Mouse (Mus musculus): ENCODE data around the gene D5Ertd579e.

The D5Ertd579e gene

DNA sequence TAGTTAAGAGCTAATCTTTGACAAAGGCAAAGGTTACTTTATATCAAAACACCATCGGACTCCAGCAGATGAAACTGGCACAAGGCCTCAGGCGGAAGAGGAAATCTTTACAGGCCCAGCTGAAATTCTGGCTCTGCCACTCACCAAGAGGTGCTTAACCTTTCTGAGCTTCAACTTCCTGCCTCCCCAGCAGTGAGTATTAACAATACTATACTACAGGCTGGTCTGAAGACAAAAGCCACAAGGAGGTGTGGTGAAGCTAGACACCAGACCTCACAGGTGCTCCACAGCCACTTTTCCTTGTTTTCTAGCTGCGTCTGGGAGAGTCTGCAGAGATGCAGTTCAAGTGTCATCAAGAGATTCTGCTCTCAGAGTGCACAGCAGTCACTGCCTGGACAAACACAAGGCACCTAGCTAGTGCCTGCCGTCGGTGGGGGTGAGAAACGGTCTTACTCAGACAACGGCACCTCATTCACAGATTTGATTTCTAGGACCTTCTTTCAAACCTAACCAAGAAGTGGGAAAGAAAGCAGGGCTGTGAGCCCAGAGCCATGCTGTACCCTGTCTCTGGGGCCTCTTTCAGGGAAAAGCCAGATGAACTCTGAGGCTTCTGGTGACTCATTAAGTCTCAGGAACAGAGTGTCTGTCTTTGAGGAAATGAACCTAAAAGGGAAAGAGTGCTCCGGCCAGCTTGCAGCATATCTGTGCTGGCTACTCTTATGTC is 121.5 kb downstream of the D5Ertd579e start:
- in situ Hi-C loops (cut with MboI, MseI) = loop anchor here (25.0 kb wide), 1 partner anchor 488 kb away; no protein-coding TSS in a partner anchor

DNA sequence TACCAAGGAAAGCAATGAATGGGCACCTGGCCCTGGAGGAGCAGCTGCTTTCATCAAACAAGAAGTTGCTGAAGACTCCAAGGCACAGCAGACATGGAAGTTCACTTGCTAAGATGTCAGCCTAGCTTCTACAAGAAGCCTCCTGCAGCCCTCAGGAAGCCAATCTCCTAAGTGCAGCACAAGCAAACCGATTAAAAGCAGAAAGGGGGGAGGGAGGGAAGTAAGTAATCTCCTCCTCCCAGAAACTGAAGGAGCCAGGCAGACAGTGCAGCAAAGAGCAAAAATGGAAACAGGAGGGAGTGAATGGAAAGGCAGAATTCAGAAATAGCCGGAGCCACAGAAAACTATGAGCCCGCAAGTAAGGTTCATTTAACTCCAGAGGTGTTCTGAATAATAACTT is 122.5 kb downstream of the D5Ertd579e start:
- in situ Hi-C loops (cut with MboI, MseI) = loop anchor here (25.0 kb wide), 1 partner anchor 489 kb away; no protein-coding TSS in a partner anchor

DNA sequence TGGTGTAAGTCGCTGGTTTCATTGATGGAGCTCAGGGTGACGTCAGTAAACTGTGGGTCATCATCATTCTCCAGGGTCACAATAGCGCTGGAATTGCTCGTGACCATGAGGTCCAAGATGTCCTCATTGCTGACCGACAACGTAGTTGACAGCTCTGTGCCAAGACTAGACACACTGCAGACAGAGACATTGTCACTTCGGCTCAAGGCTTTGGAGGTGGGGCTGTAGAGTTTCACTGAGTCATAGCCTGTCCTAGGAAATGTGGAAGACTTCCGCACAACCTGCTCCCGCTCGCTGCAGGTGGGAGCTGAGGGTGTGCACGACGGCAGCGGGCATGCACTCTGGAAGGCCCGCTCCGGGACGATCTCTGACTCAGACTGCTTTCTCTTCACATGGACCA is 124.5 kb downstream of the D5Ertd579e start:
- in situ Hi-C loops (cut with MboI, MseI) = loop anchor here (25.0 kb wide), 1 partner anchor 491 kb away; no protein-coding TSS in a partner anchor

DNA sequence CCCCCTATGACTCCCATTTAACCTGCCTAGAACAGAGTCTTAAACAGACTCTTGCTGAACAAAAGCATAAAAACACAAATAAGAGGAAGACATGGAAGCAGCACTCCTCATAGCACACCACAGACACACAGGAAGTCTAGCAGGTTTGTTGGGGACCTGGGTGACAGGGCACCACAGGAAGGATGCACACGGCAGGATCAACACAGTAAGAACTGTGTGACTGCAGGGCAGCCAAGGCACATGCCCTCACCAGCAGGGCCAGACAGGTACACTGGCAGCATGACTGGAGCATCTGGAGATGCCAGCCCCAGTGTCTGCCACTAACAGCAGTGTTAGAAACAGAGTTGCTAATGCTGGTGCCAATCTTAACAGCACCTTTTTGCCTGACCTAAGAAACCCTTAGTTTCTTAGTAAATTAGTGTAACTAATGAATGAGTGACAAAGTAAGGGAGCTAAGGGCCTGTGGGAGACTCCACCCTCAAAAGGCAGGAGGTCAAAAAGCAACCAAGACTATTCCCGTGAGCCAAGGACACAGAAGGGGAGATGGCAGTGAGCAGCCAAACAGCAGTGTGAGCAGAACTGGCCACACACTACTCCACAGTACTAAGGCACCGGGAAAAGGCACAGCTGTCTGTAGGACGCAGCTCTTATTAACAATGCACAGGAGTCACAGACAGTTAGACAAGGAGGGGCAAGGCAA is 125.1 kb downstream of the D5Ertd579e start:
- in situ Hi-C loops (cut with MboI, MseI) = loop anchor here (25.0 kb wide), 1 partner anchor 492 kb away; no protein-coding TSS in a partner anchor

DNA sequence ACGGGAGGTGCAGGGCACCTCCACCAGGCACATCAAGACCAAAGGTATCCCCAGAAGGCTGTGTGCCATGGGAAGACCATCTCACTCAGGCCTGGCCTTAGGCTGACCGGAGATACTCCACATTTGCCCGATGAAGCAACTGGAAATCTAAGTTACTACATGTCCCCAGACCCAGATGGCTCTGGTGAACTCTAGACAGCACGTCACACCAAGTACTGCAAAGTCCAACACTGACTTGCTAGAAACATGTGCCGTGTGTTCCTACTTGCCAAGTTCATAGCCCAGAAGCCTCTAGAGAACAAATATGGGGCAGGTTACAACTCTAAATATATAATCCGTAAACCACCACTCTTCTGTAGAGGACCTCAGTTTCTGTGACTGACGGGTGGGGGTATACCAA is 125.7 kb downstream of the D5Ertd579e start:
- in situ Hi-C loops (cut with MboI, MseI) = loop anchor here (25.0 kb wide), 1 partner anchor 492 kb away; no protein-coding TSS in a partner anchor

DNA sequence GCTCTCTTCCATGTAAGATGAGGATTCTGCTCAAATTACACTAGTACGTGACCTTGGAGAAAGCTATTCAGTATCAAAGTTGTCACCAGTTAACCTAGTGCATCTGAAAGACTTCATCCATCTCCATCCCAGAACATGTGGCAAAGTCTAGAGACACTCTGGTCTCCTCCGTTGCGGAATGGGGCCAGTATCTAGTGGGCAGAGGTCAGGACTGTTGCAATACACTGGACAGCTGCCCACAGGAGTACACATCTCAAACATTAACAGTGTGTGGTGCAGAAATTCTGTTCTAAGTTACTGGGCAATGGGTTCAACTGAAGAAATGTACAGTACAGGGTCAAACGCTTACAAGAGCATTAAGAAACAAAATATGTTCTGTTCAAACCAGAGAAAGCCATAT is 127.7 kb downstream of the D5Ertd579e start:
- in situ Hi-C loops (cut with MboI, MseI) = loop anchor here (10.0 to 25.0 kb wide), 2 partner anchors 494 to 1997 kb away; partner anchors contain the start of gene Wdr1

DNA sequence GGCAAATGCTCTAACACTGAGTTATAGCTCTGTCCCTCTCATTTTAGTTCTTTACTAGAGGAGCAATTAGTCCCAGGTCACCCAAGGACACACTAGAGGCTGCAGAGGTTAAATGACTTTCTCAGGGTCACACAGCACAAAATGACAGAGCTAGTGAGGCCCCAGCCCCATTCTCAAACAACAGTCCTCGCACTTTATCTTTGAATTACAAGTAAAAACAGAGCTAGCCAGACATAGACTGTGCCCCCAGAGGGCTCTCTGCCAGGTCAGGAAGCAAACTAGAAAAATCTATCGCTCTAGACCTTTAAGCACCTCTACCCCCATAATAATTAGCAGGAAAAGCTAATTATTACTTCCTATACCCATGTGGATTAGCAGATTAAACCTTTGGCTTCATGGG is 128.2 kb downstream of the D5Ertd579e start:
- in situ Hi-C loops (cut with MboI, MseI) = loop anchor here (10.0 to 25.0 kb wide), 2 partner anchors 495 to 1997 kb away; partner anchors contain the start of gene Wdr1

DNA sequence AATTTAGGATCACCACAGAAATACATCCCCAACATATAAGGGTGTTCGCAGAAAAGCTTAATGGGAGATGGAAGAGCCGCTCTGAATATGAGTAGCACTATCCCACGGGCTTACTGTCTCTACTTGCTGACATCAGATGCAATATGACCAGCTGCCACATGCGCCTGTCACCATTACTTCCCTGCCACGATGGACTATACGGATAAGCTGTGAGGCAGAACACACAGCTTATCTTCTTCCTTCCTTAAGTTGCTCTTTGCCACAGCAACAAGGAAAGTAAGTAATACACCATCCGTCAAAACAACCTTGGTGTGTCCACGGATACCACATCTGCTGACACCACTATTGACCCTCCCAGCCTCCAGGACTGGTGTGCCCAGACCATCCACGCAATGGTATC is 131.3 kb downstream of the D5Ertd579e start:
- in situ Hi-C loops (cut with MboI, MseI) = loop anchor here (10.0 to 25.0 kb wide), 2 partner anchors 498 to 2000 kb away; partner anchors contain the start of gene Wdr1

DNA sequence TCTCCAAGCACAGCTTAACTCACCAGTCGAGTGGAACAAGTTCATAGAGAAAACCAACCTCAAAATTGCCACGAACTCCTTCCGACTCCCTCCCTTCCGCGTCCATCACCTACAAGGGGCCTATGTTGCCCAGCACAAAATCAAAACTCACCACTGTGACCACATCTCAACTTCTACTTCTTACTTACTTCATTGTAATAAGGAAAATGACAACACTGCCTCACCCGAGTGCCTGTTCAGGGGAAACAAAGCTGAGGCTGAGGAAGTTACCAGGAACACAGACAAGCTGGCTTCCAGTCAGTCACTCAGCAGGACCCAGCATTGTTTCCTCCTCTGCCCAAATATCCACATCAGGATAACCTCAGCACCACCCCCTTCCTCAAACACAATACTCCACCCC is 132.1 kb downstream of the D5Ertd579e start:
- in situ Hi-C loops (cut with MboI, MseI) = loop anchor here (10.0 to 25.0 kb wide), 2 partner anchors 499 to 2001 kb away; partner anchors contain the start of gene Wdr1

DNA sequence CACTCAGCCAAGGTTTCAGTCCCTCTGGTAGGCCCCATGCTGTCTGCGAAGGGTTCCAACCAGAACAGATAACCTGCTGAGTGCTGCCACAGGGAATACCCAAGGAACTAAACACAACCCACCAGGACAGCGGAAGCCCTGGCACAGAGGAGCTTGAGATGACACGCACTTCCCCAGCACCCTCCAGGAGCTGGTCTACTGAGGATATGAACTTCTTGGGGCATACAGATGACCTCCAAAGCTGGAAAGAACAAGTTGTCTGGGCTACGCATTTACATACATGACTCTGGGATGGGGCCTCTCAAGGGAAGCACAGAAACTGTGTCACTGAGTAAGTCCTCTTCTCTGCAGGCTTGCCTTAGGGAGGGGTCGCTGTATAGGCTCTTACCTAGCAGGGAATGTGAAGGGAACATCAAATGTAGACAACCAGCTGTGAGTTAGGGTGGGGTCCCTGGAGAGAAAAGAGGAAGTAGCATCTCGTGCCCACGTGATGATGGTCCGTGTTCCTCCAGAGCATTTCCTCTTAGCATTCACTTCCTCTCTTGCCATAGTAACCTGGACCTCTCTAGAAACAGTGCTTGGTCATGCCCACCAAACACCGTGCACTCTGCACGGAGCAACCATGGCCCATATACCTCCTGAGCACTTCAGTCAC is 132.9 kb downstream of the D5Ertd579e start:
- in situ Hi-C loops (cut with MboI, MseI) = loop anchor here (10.0 to 25.0 kb wide), 2 partner anchors 499 to 2002 kb away; partner anchors contain the start of gene Wdr1

DNA sequence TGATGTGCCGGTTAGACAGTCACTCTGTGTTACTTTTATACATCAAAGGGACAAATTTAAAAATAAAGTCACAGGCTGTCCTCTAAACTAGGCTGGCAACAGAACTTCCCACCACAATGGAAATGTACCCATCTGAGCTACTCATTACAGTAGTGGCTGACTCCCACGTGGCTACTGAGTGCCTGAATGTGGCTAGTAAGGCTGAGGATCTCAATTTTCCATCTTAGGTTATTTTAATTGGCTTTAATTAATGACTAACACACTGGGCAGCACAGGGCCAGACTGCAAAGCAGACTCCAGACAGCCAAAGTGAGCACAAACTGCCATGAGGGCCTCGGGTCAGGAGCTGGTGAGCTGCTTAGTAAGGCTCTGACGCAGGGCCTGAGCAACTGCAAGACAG is 134.3 kb downstream of the D5Ertd579e start:
- in situ Hi-C loops (cut with MboI, MseI) = loop anchor here (10.0 to 25.0 kb wide), 2 partner anchors 501 to 2003 kb away; partner anchors contain the start of gene Wdr1

DNA sequence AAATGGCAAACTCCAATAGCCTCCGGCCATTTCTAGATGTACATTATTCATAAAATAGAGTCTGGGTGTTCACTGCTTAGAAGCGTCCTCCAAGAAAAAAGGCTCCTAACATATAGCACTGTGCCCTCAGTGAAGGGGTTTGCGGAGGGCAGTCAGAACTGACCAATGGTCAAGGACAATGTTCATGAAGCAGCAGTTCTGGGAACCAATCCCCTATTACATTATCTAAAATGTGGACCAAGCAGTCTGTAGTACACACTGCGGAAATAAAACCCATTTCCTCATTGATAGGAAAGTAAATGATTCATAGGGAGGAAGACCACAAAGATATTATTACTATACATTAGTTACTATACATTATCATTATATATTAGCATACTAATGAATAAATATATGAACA is 135.3 kb downstream of the D5Ertd579e start:
- in situ Hi-C loops (cut with MboI, MseI) = loop anchor here (10.0 to 25.0 kb wide), 2 partner anchors 502 to 2004 kb away; partner anchors contain the start of gene Wdr1

DNA sequence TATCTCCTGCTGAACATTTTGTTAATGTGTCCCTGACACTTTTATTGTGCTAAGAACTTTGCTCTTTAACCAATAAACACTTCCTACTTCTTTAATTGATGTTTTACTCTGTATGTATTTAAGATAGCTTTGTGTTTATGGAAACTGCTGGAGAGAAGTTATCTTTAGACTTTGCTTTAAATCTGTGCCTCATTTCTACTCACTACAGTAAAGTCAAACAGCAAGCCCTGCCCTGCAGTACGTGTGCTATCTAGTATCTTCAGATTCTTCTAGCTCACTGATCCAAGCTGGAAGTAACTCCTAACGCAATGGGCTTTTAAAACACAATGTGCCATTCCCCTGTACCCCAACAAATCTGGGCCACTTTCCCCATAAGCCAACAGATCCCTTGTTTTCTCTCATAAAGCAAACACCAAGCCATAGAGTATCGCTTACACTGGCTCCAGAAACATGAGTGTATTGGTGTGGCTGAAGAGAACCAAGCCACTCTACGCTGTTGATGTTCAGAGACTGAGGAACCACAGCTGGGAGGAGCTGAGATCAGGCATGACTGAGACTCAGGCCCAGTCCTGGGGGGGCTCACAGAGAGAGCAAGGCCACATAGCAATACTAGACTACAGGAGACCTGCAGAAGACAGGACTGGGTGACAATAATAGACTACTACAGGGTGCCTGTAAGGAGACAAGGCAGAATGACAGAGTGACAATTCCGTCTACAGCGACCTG is 136.2 kb downstream of the D5Ertd579e start:
- in situ Hi-C loops (cut with MboI, MseI) = loop anchor here (10.0 to 25.0 kb wide), 2 partner anchors 503 to 2005 kb away; partner anchors contain the start of gene Wdr1

DNA sequence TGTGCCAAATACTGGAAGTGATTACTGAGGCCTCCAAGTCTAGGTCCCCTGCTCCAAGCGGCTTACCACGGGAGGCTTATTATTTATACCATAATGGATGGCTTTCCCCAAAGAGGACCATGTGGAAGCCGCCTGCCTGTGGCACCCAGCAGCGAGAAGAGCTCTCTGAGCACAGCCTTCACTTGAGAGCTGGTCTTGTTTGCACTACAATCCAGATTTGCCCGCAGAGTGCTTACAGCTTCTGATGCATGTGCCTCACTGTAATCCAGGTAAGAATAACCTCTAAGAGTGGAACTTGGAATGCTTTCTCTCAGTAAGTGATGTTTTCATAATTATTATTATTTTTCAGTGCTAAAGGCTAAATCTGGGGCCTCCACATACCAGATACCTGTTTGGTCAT is 136.7 kb downstream of the D5Ertd579e start:
- in situ Hi-C loops (cut with MboI, MseI) = loop anchor here (25.0 kb wide), 1 partner anchor 503 kb away; no protein-coding TSS in a partner anchor

DNA sequence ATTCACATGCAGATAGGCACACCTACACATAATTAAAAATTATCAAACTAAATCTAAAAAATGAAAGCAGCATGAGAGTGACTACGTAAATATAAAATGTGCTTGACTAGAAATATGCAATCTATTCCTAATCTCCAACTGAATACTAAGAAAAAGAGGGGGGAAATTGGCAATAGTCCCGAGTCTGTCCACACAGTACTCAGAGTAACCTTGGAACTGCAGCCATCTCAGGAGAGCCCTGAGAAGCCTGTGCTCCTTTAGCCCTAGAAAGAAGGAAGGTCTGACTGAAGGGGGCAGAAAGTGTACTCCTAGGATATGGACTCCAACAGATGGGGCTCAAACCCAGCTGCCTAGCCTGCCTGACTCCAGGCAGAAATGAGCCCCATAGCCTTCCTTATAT is 137.3 kb downstream of the D5Ertd579e start:
- in situ Hi-C loops (cut with MboI, MseI) = loop anchor here (25.0 kb wide), 1 partner anchor 504 kb away; no protein-coding TSS in a partner anchor

DNA sequence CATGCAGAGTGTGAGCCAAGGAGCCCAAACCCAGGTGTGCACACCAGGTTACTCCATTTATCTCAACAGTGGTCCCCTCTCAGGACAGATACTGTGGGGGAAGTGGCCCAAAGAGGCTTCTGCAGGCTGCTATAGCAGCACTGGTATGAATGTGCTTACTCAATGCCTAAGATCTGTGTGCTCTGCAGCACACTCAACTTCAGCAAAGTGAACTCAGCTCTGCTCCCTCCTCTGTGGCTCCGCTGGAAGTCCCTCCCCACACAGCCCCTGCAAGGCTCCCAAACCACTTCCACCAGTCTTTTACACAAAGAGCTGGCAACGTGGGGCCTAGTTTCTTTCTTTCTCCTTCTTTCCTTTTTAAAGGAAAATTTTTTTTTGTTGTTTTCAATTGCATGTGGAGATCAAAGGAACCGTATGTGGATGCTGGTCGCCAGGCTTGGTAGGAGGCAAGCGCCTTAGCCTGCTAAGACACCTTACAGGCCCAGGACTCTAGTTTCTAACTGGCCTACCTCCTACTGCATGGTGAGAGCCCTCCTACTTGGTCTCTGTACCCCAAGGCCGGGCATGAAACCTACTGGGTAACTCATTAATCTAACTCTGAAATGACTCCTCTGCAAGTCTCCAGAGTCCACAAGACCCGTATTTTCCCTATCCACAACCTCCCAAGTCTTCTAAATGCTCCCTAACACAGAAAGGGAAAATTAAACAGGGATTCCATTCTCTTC is 138.1 kb downstream of the D5Ertd579e start:
- in situ Hi-C loops (cut with MboI, MseI) = loop anchor here (25.0 kb wide), 1 partner anchor 505 kb away; no protein-coding TSS in a partner anchor

DNA sequence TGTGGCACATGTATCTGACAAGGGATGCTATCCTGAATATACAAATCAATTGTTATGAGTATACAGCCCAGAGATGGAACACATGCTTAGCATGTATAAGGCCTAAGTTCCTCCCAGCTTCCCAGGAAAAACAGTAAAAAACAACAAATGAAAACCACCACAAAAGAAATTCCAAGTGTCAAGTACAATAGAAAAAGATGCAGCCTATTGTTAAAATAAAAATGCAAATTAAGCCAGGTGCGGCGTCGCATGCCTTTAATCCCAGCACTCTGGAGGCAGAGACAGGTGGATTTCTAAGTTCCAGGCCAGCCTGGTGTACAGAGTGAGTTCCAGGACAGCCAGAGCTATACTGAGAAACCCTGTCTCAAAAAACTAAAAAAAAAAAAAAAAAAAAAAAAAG is 138.9 kb downstream of the D5Ertd579e start:
- in situ Hi-C loops (cut with MboI, MseI) = loop anchor here (25.0 kb wide), 1 partner anchor 505 kb away; no protein-coding TSS in a partner anchor

DNA sequence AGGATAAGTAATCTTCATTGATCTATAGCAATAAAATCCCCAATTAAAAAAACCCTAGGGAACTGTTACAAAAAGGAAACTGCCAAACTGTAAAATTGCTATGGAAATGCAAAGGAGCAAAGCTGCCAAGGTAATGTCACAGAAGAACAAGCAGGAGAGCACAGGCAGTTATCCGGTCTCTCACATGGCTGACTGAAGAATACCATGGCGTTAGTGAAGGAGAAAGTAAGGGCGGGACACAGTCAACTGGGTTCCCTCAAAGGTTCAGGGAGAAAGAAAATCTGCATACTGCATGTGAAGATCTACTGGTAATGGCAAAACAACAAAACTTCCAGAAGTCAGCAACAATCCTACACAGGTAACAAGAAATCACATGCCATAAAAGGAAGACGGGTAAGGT is 139.5 kb downstream of the D5Ertd579e start:
- in situ Hi-C loops (cut with MboI, MseI) = loop anchor here (25.0 kb wide), 1 partner anchor 506 kb away; no protein-coding TSS in a partner anchor

DNA sequence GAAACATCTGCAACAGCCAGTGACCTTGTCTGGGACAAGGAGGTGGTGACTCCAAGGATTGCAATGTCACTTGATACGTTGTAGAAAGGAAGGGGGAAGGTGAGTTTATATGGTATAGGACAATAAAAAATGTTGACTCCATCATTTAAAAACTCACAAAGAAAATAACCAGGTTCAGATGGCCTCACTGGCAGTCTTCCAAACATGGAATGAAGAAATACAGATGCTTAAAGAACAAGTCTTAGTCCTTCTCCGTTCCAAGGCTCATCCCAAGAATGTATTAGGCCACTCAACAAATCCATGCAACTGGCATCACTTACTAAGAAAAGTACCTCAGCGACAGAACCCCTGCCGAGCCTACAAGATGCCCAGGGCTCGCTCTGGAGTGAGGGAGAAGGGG is 141.3 kb downstream of the D5Ertd579e start:
- in situ Hi-C loops (cut with MboI, MseI) = loop anchor here (25.0 kb wide), 1 partner anchor 508 kb away; no protein-coding TSS in a partner anchor

DNA sequence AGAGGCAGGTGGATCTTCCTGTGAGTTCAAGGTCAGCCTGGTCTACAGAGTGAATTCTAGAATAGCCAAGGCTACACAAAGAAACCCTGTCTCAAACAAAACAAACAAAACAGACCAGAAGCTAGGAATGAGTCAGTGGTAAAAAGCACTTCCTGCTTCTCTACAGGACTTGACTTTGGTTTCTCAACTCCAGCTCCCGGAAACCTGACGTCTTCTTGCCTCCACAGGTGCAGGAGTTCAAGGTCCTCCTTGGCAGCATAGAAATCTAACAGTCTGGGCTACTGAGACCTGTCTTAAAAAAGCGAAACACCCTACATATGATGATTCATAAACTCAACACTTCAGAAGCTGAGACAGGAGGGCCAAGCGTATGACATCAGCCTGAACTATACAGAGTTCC is 141.9 kb downstream of the D5Ertd579e start:
- in situ Hi-C loops (cut with MboI, MseI) = loop anchor here (25.0 kb wide), 1 partner anchor 508 kb away; no protein-coding TSS in a partner anchor

All from regulatory T cell (primary cell).